8 mouse cellular contexts compared by ENCODE assay signal in the genomic region with DNA sequence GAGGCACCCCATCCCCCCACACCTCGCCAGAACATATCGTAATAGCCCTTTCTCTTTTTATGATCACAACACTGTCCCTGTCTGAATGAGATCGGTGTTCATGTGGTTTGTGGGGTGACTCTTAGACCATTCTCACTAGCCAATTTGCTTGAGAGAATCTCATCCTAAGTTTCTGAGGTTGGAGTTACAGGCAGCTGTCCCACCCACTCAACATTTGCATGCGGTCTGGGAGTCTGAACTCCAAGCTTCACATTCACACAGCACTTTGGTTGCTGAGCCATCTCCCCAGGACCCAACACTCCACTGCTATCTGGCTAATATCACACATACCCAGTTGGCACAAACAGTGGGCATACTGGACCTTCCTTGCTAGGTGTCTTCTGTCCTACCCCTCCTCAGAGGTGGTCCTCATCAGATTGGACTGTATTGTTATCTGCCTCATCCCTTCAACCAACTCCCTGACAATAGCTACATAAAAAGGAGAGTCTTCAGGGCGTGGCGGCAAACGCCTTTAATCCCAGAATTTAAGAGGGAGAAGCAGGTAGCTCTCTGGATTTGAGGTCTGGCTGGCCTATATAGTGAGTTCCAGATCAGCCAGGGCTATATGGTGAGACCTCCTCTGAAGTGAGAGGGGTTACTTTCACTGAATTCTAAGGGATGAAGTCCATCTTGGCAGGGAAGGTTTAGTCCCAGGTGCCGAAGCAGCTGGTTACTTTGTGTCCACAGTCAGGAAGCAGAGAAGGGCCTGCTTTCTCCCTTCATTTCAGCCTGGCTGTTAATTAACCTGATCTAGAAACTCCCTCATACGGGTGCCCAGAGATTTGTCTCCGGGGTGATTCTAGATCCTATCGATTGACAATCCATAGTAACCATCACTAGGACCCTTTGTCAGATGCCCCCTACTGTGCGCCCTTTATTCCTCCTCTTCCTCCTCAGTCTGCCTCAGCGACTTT. TPM values are rescaled to one million over a fixed set of nuclear protein-coding genes. Genes with fewer than 3 reads are reported as not detected.
DNase-seq lines count a peak whose midpoint lies in the region; ATAC-seq and TF ChIP-seq lines count a peak whose summit lies in the region.

No protein-coding gene starts in this region.

- no peak for TF ChIP-seq CTCF in lung, postnatal 0 days (IDR thresholded peaks at IDR 0.05)

- no peaks in the 10 kb centered on the region for H3K36me3 ChIP-seq in lung, postnatal 0 days (ENCODE audit: insufficient read depth, low read length)
- H3K36me3 ChIP-seq in hindbrain, embryonic 11.5 days (ENCODE audit: control insufficient read depth, insufficient read depth, low read length) = no peaks in the 10 kb centered on the region
- H3K36me3 ChIP-seq in limb, embryonic 11.5 days (ENCODE audit: control insufficient read depth, insufficient read depth, low read length) = no peaks in the 10 kb centered on the region
- H3K36me3 ChIP-seq in stomach, embryonic 16.5 days (ENCODE audit: control insufficient read depth, insufficient read depth, low read length) = no peaks in the 10 kb centered on the region

- H3K4me3 ChIP-seq in lung, postnatal 0 days (ENCODE audit: low read depth, low read length) = no peak overlapping the region
- H3K4me3 ChIP-seq in hindbrain, embryonic 11.5 days (ENCODE audit: low read depth, low read length) = no peak overlapping the region
- H3K4me3 ChIP-seq in limb, embryonic 11.5 days (ENCODE audit: low read depth, low read length) = no peak overlapping the region
- H3K4me3 ChIP-seq in stomach, embryonic 16.5 days (replicated peaks; ENCODE audit: low read length) = no peak overlapping the region; the same call in 1 of the 2 replicates

- 0 out of 2 replicates have a peak overlapping the region, but pooled peaks have one; percentile 25 for H3K4me2 ChIP-seq in lung, postnatal 0 days (replicated peaks; ENCODE audit: low read depth, low read length)
- peak overlapping the region; percentile 26 for H3K4me2 ChIP-seq in hindbrain, embryonic 11.5 days (replicated peaks; ENCODE audit: low read depth, low read length)
- peak overlapping the region; percentile 40 for H3K4me2 ChIP-seq in limb, embryonic 11.5 days (ENCODE audit: low read depth, severe bottlenecking)
- H3K4me2 ChIP-seq in stomach, embryonic 16.5 days (ENCODE audit: low read depth, low read length) = peak overlapping the region; percentile 47; the same call in 1 of the 2 replicates

- no peaks in the 10 kb centered on the region for H3K4me1 ChIP-seq in lung, postnatal 0 days (ENCODE audit: insufficient read depth, low read depth, low read length)
- peaks cover 2% of the 10 kb centered on the region for H3K4me1 ChIP-seq in hindbrain, embryonic 11.5 days (replicated peaks; ENCODE audit: control insufficient read depth, insufficient read depth, low read length)
- H3K4me1 ChIP-seq in limb, embryonic 11.5 days (ENCODE audit: control insufficient read depth, insufficient read depth, low read length) = peaks cover 16% of the 10 kb centered on the region
- peaks cover 4% of the 10 kb centered on the region; the same call in 1 of the 2 replicates for H3K4me1 ChIP-seq in stomach, embryonic 16.5 days (ENCODE audit: control insufficient read depth, insufficient read depth, low read length)

- no peak for TF ChIP-seq EP300 in lung, postnatal 0 days (IDR thresholded peaks at IDR 0.05)

- H3K27ac ChIP-seq in lung, postnatal 0 days (ENCODE audit: low read length) = no peak overlapping the region
- 0 out of 2 replicates have a peak overlapping the region, but pooled peaks have one; percentile 0 for H3K27ac ChIP-seq in hindbrain, embryonic 11.5 days (ENCODE audit: low read depth, low read length)
- no peak overlapping the region for H3K27ac ChIP-seq in limb, embryonic 11.5 days (replicated peaks; ENCODE audit: low read depth, low read length)
- peak overlapping the region; percentile 22; the same call in 1 of the 2 replicates for H3K27ac ChIP-seq in stomach, embryonic 16.5 days (ENCODE audit: low read length)

- DNase-seq in lung, postnatal 0 days (ENCODE audit: low spot score) = no peak
- DNase-seq in lung, postnatal 10 days = no peak
- DNase-seq in hindbrain, embryonic 11.5 days (ENCODE audit: low spot score) = no peak
- DNase-seq in limb, embryonic 11.5 days (ENCODE audit: low spot score) = no peak
- no peak for DNase-seq in cerebellum, postnatal 25 days
- no peak for DNase-seq in embryo, embryonic 9.5 days (ENCODE audit: extremely low spot score)

- H3K27me3 ChIP-seq in lung, postnatal 0 days (replicated peaks; ENCODE audit: insufficient read depth, low read length) = no peaks in the 10 kb centered on the region
- H3K27me3 ChIP-seq in hindbrain, embryonic 11.5 days (ENCODE audit: control insufficient read depth, insufficient read depth, low read length) = peaks cover 2% of the 10 kb centered on the region
- H3K27me3 ChIP-seq in limb, embryonic 11.5 days (ENCODE audit: control insufficient read depth, insufficient read depth, low read length) = no peaks in the 10 kb centered on the region
- no peaks in the 10 kb centered on the region for H3K27me3 ChIP-seq in stomach, embryonic 16.5 days (ENCODE audit: control insufficient read depth, insufficient read depth, low read length)

- no peak for ATAC-seq in lung, postnatal 0 days
- 0 out of 2 replicates have a peak, but pooled peaks have one; percentile 3 for ATAC-seq in hindbrain, embryonic 11.5 days (ENCODE audit: low FRiP score)
- no peak for ATAC-seq in limb, embryonic 11.5 days (ENCODE audit: insufficient number of reproducible peaks, low FRiP score, low TSS enrichment, low read depth)
- ATAC-seq in stomach, embryonic 16.5 days (ENCODE audit: insufficient read depth, low FRiP score) = no peak
- no peak for ATAC-seq in granulocyte monocyte progenitor cell, adult 5-6 weeks (replicated peaks; ENCODE audit: poor library complexity, severe bottlenecking)

- no peaks in the 10 kb centered on the region for H3K9me3 ChIP-seq in lung, postnatal 0 days (ENCODE audit: low read length)
- no peaks in the 10 kb centered on the region for H3K9me3 ChIP-seq in hindbrain, embryonic 11.5 days (ENCODE audit: control insufficient read depth, low read length)
- H3K9me3 ChIP-seq in limb, embryonic 11.5 days (ENCODE audit: control insufficient read depth, low read length) = no peaks in the 10 kb centered on the region
- no peaks in the 10 kb centered on the region for H3K9me3 ChIP-seq in stomach, embryonic 16.5 days (replicated peaks; ENCODE audit: control insufficient read depth, low read length)

- WGBS in lung, postnatal 0 days = 56% methylated on average over 13 of the region's 13 CpGs
- 43% methylated on average over 13 of the region's 13 CpGs for WGBS in hindbrain, embryonic 11.5 days
- 42% methylated on average over 13 of the region's 13 CpGs for WGBS in limb, embryonic 11.5 days
- WGBS in stomach, embryonic 16.5 days = 52% methylated on average over 13 of the region's 13 CpGs

- no peak overlapping the region for H3K9ac ChIP-seq in lung, postnatal 0 days (replicated peaks; ENCODE audit: low read depth)
- 0 out of 2 replicates have a peak overlapping the region, but pooled peaks have one; percentile 24 for H3K9ac ChIP-seq in hindbrain, embryonic 11.5 days (ENCODE audit: low read depth, low read length)
- no peak overlapping the region for H3K9ac ChIP-seq in limb, embryonic 11.5 days (ENCODE audit: low read length)
- peak overlapping the region; percentile 47; the same call in 1 of the 2 replicates for H3K9ac ChIP-seq in stomach, embryonic 16.5 days (ENCODE audit: low read length)

RNA-seq across cellular contexts. Expression of a gene that starts 21.6 kb away (rescaled TPM):
- polyA plus RNA-seq in lung, postnatal 0 days (2015; fragmentation: Nextera tagmentation; extraction: Ambion mirVana) = 21.0 and 23.1 TPM in 2 replicates
- polyA plus RNA-seq in hindbrain, embryonic 11.5 days (2014; fragmentation: Nextera tagmentation; extraction: Ambion mirVana) = 141 and 177 TPM in 2 replicates
- polyA plus RNA-seq in limb, embryonic 11.5 days (2014; fragmentation: Nextera tagmentation; extraction: Ambion mirVana) = 192 and 213 TPM in 2 replicates
- polyA plus RNA-seq in stomach, embryonic 16.5 days (2015; fragmentation: Nextera tagmentation; extraction: Ambion mirVana) = 105 and 116 TPM in 2 replicates
- 120 and 129 TPM in 2 replicates for total RNA-seq in granulocyte monocyte progenitor cell, adult 5-6 weeks (2014; fragmentation: Nextera tagmentation)
- 173 and 204 TPM in 2 replicates for total RNA-seq in granulocyte monocyte progenitor cell, adult 5-6 weeks (2017)

Comparison
In these comparisons a context has a peak if more than half of its experiments do, and no peak if none do; other contexts are left out.
1. H3K27ac ChIP-seq: peak in hindbrain, embryonic 11.5 days (single experiment) and stomach, embryonic 16.5 days (single experiment); none in lung, postnatal 0 days (single experiment) and limb, embryonic 11.5 days (single experiment).
2. H3K9ac ChIP-seq: peak in hindbrain, embryonic 11.5 days (single experiment) and stomach, embryonic 16.5 days (single experiment); none in lung, postnatal 0 days (single experiment) and limb, embryonic 11.5 days (single experiment).
3. Peak in every context shown above with its lines, with median percentiles within 50 percentile points of each other: H3K4me2 ChIP-seq.